Mouse (Mus musculus) G1E-ER4 (cell line): Measurements from ENCODE around the gene Tmem220. TPM values are rescaled to one million over a fixed set of nuclear protein-coding genes. Genes with fewer than 3 reads are reported as not detected.

ENCODE experiments used
- GATA1 ChIP-seq: IDR thresholded peaks from one replicate; pipeline ENCODE4 v1.8.0; 2012; ENCODE audit warnings: low read length, inconsistent platforms
- polyA plus RNA-seq: library from polyadenylated mRNA; stranded (reverse); fragments of >175 nt; gene quantifications from 2 replicates; pipeline ENCODE4 v1.2.3, GENCODE M21; 2012

Tmem220 gene
- polyA plus RNA-seq, 1 experiment = not detected

DNA sequence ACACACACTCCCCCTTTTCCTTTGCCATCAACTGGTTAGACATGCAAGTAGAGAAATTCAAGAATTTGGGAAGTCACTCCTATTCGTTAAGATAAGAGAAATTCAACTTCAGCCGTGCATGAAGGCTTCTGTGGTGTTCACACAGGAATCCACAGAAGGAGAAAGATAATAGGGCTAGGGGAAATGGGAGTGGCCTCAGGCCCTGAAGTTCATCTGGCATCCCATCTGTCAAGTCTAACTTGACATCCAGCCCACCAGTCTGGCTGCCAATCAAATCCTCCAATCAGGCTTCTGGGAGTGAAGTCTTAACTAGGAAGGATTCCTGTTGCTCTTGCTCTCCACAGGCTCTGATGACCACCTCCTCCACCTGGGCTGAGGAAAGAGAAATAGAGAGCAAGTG lies 22.0 kb upstream of the Tmem220 start:
- no peak for TF ChIP-seq GATA1

DNA sequence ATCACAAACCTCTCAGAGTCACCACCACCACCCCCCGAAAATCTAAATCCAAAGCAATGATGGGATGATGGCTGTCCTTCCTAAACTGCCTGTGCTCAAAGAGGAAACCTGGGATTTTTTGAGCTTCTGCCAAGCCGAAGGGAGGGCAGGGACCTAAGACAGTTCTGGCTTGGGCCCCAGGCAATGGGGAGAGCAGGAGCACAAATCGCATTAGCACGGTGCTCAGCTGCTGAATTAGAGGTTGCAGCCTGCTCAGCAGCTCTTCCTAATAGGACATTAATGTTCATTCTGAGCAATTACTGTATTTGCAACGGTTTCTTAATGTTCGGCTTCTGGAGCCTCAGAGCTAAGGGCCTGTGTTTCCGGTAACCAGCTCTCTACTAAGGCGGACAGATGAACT lies 17.0 kb upstream of the Tmem220 start:
- TF ChIP-seq GATA1 = no peak

GRCm38 (mm10) chr11:67008528-67008927 lies 16.4 kb upstream of the Tmem220 start:
- TF ChIP-seq GATA1 = no peak

GRCm38 (mm10) chr11:67010430-67010829 lies 14.5 kb upstream of the Tmem220 start:
- no peak for TF ChIP-seq GATA1

- no peak for TF ChIP-seq GATA1
Observed at GRCm38 (mm10) chr11:67011635-67012034, 13.3 kb upstream of the Tmem220 start.

DNA sequence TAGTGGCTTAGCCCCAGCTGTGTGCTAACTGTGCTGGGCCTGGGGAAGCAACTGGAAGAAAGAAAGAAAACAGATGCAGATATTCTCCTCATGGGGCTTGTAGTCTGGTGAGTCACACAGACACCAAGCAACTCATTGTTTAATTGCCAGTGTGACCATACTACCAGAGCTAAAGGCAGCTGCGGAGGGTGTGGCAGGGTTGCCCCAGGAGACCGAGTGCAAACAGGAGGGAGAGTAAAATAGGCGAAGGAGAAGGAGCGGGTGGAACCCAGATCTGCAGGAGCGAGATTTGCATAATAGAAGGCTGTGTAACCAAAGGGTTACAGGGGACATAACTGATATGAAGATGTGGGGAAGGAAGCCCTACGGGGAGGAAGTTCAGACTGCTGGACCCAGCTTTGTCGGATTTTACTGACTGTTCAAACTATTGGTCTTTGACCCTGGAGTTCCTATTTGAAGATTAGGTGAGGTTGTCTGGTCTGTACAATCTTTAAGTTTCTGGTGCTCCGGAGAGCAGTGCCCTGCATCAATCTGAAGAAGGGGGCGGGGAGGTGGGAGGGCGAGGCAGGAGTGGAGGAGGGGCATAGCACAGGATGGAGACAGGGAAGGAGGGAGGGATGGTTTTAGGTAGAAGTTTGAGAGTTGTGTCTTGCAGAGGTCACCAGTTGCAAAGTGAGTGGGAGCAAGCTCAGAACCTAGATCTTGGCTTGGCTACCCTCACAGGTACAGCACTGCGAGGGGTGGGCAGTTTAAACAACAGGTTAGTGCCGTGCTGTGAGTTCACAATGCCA lies 7.0 kb upstream of the Tmem220 start:
- TF ChIP-seq GATA1 = no peak

GRCm38 (mm10) chr11:67019711-67020475 lies 5.1 kb upstream of the Tmem220 start:
- no peak for TF ChIP-seq GATA1

DNA sequence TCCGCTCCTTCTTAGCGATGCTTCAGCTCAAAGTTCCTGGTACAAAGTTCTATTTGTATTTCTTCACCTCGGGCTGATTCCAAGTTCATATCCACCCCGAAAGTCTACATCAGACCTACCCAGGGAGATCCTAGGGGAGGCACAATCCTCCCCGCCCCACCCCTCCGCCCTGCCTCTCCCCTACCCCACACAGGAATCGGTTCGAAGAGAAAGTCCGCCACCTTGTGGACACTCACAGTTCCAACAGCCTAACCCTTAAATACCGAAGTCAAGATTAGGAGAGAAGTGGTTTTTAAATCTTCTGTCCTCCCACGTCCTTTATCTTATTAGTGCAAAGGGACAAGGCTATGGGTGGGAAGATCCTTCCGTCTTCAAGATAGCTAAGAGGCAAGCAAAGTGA lies 4.0 kb upstream of the Tmem220 start:
- TF ChIP-seq GATA1 = no peak

GRCm38 (mm10) chr11:67022354-67023115 lies 2.4 kb upstream of the Tmem220 start:
- no peak for TF ChIP-seq GATA1

DNA sequence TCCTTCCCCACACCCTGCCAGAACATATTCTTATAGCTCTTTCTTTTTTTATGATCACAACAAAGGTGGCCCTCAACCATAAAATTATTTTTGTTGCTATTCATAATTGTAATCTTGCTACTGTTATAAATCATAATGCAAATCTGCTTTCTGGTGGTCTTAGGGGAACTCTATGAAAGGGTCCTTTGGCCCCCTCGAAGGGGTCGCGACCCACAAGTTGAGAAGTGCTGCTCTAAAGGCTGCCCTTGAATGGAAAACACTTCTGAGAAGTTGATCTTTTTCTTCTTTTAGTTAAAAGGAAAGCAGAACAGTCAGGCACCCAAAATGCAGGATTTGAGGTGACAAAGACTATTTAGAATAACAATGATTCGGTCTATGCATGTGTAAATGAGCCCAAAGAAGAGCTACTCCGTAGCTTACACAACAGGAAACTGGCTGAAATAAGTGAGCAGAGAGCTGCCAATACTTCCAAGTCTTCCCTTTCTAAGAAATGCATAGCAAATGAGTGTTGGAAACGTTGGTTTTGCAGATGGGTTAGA lies 1.1 kb upstream of the Tmem220 start:
- TF ChIP-seq GATA1 = no peak

GRCm38 (mm10) chr11:67030904-67031602 lies 6.1 kb downstream of the Tmem220 start:
- no peak for TF ChIP-seq GATA1

DNA sequence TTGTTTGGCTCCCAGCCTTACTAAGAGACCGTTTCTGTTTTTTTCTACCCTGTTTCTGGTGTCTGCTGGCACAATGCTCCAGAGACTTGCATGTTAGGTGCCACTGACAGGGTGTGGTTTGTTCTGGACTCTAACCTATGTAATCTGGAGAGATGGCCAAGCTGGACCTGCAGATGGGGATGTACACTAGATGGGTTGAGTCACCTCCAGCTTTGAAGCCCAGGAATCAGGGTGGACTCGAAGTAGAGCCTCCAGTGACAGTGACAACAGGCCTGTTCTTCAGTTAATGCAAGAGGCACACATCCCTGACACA lies 6.6 kb downstream of the Tmem220 start:
- TF ChIP-seq GATA1 = no peak

- no peak for TF ChIP-seq GATA1
Observed at GRCm38 (mm10) chr11:67034775-67035485, 10.0 kb downstream of the Tmem220 start.

DNA sequence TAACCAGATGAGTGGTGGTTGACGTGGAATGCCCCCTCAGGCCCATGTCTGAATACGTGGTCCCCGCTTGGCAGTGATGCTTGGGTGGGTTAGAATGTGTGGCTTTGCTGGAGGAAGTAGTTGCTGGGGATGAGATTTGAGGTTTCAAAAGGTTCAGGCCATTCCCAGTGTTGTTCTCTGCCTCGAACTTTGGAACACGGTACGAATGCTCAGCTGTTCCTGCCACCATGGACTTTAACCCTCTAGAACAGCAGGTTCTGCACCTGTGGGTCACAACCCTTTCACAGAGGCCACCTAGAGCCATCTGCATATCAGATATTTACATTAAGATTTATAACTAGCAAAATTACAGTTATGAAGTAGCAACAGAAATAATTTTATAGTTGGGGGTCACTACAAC lies 11.3 kb downstream of the Tmem220 start:
- TF ChIP-seq GATA1 = no peak

DNA sequence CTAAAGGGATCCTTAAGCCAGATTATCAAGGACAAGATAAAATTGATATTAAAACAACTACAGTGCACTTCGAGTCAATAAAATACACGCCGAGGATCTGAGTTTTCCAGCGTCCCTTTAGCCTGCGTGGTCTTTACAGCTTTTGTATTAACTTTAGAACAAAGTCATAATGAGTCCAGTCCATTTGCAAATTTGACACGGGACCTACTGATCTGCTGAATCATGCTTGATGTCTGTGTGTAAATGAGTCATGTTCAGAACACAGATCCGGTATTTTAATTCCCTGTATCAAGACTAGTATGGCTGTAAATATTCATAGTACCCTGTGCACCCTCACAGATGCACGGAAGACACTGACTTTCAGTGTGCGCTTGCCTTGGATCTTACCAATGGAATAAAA lies 11.9 kb downstream of the Tmem220 start:
- TF ChIP-seq GATA1 = no peak
